Mouse (Mus musculus) MEL (cell line): Measurements from ENCODE around the gene Kazn. TPM values are rescaled to one million over a fixed set of nuclear protein-coding genes. Genes with fewer than 3 reads are reported as not detected.

Source experiments
- DNase-seq: peaks from one replicate; pipeline ENCODE4 v3.0.0; 2011; ENCODE audit warnings: low read depth, low spot score
- H3K27ac ChIP-seq: 2 replicates; pipeline ENCODE4 v1.5.1; 2012; ENCODE audit warnings: low read depth, mild to moderate bottlenecking, control low read depth, low read length, moderate library complexity; ENCODE audit not compliant: control insufficient read depth
- H3K27me3 ChIP-seq, 2 experiments: fragments of 150-350 bp in 1 of 2; sonication (generic) in 1 of 2; 2 replicates each; pipeline ENCODE4 v1.6.1; 2012; ENCODE audit warnings: low read length in 2 of 2, mild to moderate bottlenecking in 2 of 2, improper control_type of control experiment in 1 of 2, moderate library complexity in 1 of 2; ENCODE audit not compliant: insufficient read depth in 2 of 2, control insufficient read depth in 1 of 2
- H3K36me3 ChIP-seq, 2 experiments: 2 replicates each; pipeline ENCODE4 v1.6.1; 2012 to 2014; ENCODE audit warnings: low read length in 2 of 2, improper control_type of control experiment in 1 of 2, inconsistent platforms in 1 of 2, mild to moderate bottlenecking in 1 of 2; ENCODE audit not compliant: insufficient read depth in 2 of 2, control insufficient read depth in 1 of 2
- H3K4me1 ChIP-seq, 2 experiments: fragments of 150-350 bp in 1 of 2; sonication (generic) in 1 of 2; 2 replicates each; pipeline ENCODE4 v1.6.1; 2012; ENCODE audit warnings: low read length in 2 of 2, improper control_type of control experiment in 1 of 2, mild to moderate bottlenecking in 1 of 2; ENCODE audit not compliant: insufficient read depth in 2 of 2, control insufficient read depth in 1 of 2
- H3K4me3 ChIP-seq, 2 experiments: fragments of 150-350 bp in 1 of 2; sonication (generic) in 1 of 2; 2 replicates each; pipeline ENCODE4 v1.5.1; 2012; ENCODE audit warnings: low read depth in 2 of 2, low read length in 2 of 2, mild to moderate bottlenecking in 2 of 2, moderate library complexity in 2 of 2, control low read depth in 1 of 2, improper control_type of control experiment in 1 of 2; ENCODE audit not compliant: control insufficient read depth in 1 of 2, insufficient read depth in 1 of 2
- H3K79me2 ChIP-seq: 2 replicates; pipeline ENCODE4 v1.6.1; 2012; ENCODE audit warnings: mild to moderate bottlenecking, low read length, moderate library complexity; ENCODE audit not compliant: control insufficient read depth, poor library complexity, insufficient read depth
- H3K9ac ChIP-seq: 2 replicates; pipeline ENCODE4 v1.6.1; 2012; ENCODE audit warnings: low read depth, mild to moderate bottlenecking, control low read depth, low read length, moderate library complexity; ENCODE audit not compliant: control insufficient read depth, poor library complexity, severe bottlenecking
- H3K9me3 ChIP-seq: fragments of 150-350 bp; sonication (generic); replicated peaks from 2 replicates; pipeline ENCODE4 v1.6.1; 2012; ENCODE audit warnings: mild to moderate bottlenecking, low read length, improper control_type of control experiment, moderate library complexity; ENCODE audit not compliant: insufficient read depth
- CHD1 ChIP-seq: IDR thresholded peaks from 2 replicates; pipeline ENCODE4 v1.6.1; 2012; ENCODE audit warnings: low read depth, mild to moderate bottlenecking, inconsistent platforms, low read length, improper control_type of control experiment
- CHD2 ChIP-seq: IDR thresholded peaks from 2 replicates; pipeline ENCODE4 v1.6.1; 2011; ENCODE audit warnings: low read length, improper control_type of control experiment
- E2F4 ChIP-seq: IDR thresholded peaks from 2 replicates; pipeline ENCODE4 v1.6.1; 2011; ENCODE audit warnings: low read depth, low read length, improper control_type of control experiment, borderline replicate concordance
- ELF1 ChIP-seq: IDR thresholded peaks from 2 replicates; pipeline ENCODE4 v1.6.1; 2014; ENCODE audit warnings: low read depth, mild to moderate bottlenecking, inconsistent platforms, low read length, improper control_type of control experiment, moderate library complexity
- ETS1 ChIP-seq: IDR thresholded peaks from 2 replicates; pipeline ENCODE4 v1.6.1; 2012; ENCODE audit warnings: low read depth, mild to moderate bottlenecking, inconsistent platforms, low read length, improper control_type of control experiment, moderate library complexity
- JUND ChIP-seq: IDR thresholded peaks from 2 replicates; pipeline ENCODE4 v1.6.1; 2011; ENCODE audit warnings: low read depth, mild to moderate bottlenecking, improper control_type of control experiment, low read length
- KAT2A ChIP-seq: conservative IDR thresholded peaks from 2 replicates; pipeline ENCODE4 v1.6.1; 2012; ENCODE audit warnings: low read depth, low read length, improper control_type of control experiment, inconsistent platforms
- MAX ChIP-seq: IDR thresholded peaks from 2 replicates; pipeline ENCODE4 v1.6.1; 2011; ENCODE audit warnings: low read length, improper control_type of control experiment
- MEF2A ChIP-seq: IDR thresholded peaks from 2 replicates; pipeline ENCODE4 v1.6.1; 2014; ENCODE audit warnings: low read depth, mild to moderate bottlenecking, inconsistent platforms, low read length, improper control_type of control experiment; ENCODE audit not compliant: poor library complexity, insufficient replicate concordance, severe bottlenecking; ENCODE audit errors: extremely low read depth
- MXI1 ChIP-seq: IDR thresholded peaks from 2 replicates; pipeline ENCODE4 v1.6.1; 2011; ENCODE audit warnings: mild to moderate bottlenecking, low read depth, low read length, improper control_type of control experiment
- MYB ChIP-seq: IDR thresholded peaks from 2 replicates; pipeline ENCODE4 v1.6.1; 2011; ENCODE audit warnings: mild to moderate bottlenecking, low read depth, low read length, improper control_type of control experiment
- POLR2AphosphoS2 ChIP-seq: IDR thresholded peaks from 2 replicates; pipeline ENCODE4 v1.6.1; 2011; ENCODE audit warnings: low read length, improper control_type of control experiment
- POLR2AphosphoS5 ChIP-seq: IDR thresholded peaks from 2 replicates; pipeline ENCODE4 v1.6.1; 2012; ENCODE audit warnings: low read depth, borderline replicate concordance, mild to moderate bottlenecking, inconsistent platforms, low read length, moderate library complexity, mixed read lengths
- RAD21 ChIP-seq: IDR thresholded peaks from 2 replicates; pipeline ENCODE4 v1.6.1; 2011; ENCODE audit warnings: mild to moderate bottlenecking, low read depth, low read length, improper control_type of control experiment
- SIN3A ChIP-seq: IDR thresholded peaks from 2 replicates; pipeline ENCODE4 v1.6.1; 2012; ENCODE audit warnings: low read length, improper control_type of control experiment, inconsistent platforms
- SMC3 ChIP-seq: IDR thresholded peaks from 2 replicates; pipeline ENCODE4 v1.6.1; 2011; ENCODE audit warnings: low read depth, low read length, improper control_type of control experiment
- TAL1 ChIP-seq: IDR thresholded peaks from 2 replicates; pipeline ENCODE4 v1.6.1; 2012; ENCODE audit warnings: mild to moderate bottlenecking, inconsistent platforms, low read length, moderate library complexity, mixed read lengths
- TCF12 ChIP-seq: IDR thresholded peaks from 2 replicates; pipeline ENCODE4 v1.6.1; 2014; ENCODE audit warnings: low read depth, mild to moderate bottlenecking, inconsistent platforms, low read length, improper control_type of control experiment, moderate library complexity
- USF1 ChIP-seq: IDR thresholded peaks from 2 replicates; pipeline ENCODE4 v1.6.1; 2014; ENCODE audit warnings: low read depth, mild to moderate bottlenecking, inconsistent platforms, low read length, improper control_type of control experiment, moderate library complexity
- ZC3H11A ChIP-seq: IDR thresholded peaks from 2 replicates; pipeline ENCODE4 v1.6.1; 2012; ENCODE audit warnings: low read depth, mild to moderate bottlenecking, inconsistent platforms, low read length, improper control_type of control experiment
- ZKSCAN1 ChIP-seq: IDR thresholded peaks from 2 replicates; pipeline ENCODE4 v1.6.1; 2012; ENCODE audit warnings: low read depth, mild to moderate bottlenecking, inconsistent platforms, low read length, improper control_type of control experiment, moderate library complexity
- ZMIZ1 ChIP-seq: IDR thresholded peaks from 2 replicates; pipeline ENCODE4 v1.6.1; 2012; ENCODE audit warnings: low read depth, mild to moderate bottlenecking, inconsistent platforms, low read length, improper control_type of control experiment, moderate library complexity
- polyA plus RNA-seq, 2 experiments: library from polyadenylated mRNA; stranded (reverse) in 1 of 2; unstranded in 1 of 2; fragments of >175 nt in 1 of 2; fragments of >200 nt in 1 of 2; gene quantifications; 2 replicates each; pipeline versions ENCODE4 v1.2.1 to v1.2.4; 2012; ENCODE audit warnings: low replicate concordance in 2 of 2, low read depth in 1 of 2; ENCODE audit not compliant: insufficient read length in 2 of 2, insufficient read depth in 1 of 2, missing spikeins in 1 of 2
- total RNA-seq: library from RNA; depleted of rRNA; stranded (reverse); fragments of 300-350 nt; gene quantifications from 2 replicates; pipeline ENCODE4 v1.2.3, GENCODE M21; 2012

The Kazn gene
- total and polyA plus RNA-seq, 3 experiments: not detected

DNA sequence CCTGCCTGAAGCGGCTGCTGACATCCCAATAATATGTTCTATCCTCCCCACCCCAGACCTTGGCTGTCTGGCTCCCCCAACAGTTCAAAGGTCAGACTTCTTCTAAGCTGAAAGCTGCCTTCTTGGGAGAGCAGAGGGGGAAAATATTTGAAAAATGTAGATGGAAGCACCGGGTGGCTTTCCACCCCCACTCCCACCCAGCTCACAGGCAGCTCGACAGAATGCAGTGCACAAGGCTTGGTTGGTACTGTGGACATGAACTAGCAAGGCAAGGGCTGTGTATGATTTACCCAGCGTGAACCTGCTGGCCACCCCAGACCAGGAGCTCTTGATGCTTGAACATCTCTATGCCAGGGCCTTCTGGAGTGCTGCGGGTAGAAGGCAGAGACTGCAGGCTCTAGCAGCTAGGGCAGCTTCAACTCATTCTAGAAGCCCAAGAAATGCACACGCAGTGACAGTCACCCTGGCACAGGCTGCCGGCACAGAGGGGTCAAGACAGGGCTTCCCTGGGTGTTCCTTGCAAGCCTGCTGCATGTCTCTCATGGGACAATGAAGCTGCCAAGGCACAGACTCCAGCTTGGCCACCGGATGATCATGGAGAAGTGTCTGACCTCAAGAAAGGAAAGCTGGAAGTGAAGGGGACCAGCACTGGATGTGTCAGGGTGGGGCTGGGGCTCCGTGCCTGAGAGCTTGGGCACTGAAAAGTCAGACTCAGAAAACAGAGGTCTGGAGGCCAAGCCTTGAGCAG lies 15.1 kb downstream of the Kazn start:
- H3K4me1 ChIP-seq: no peaks in the 10 kb centered on the region
- no peak overlapping the region for H3K9ac ChIP-seq
- no peak overlapping the region for H3K4me3 ChIP-seq
- TF ChIP-seq E2F4 (no peak), MXI1 (no peak), ZC3H11A (no peak), JUND (no peak), KAT2A (no peak), ZMIZ1 (no peak), RAD21 (no peak), TCF12 (no peak), POLR2AphosphoS5 (no peak), POLR2AphosphoS2 (no peak), CHD1 (no peak)
- H3K27me3 ChIP-seq: no peaks in the 10 kb centered on the region
- H3K9me3 ChIP-seq: 0 out of 2 replicates have a peak, but pooled peaks cover 1% of the 10 kb centered on the region
- no peak for DNase-seq
- no peak overlapping the region for H3K27ac ChIP-seq
- no peaks in the 10 kb centered on the region for H3K79me2 ChIP-seq
- no peaks in the 10 kb centered on the region for H3K36me3 ChIP-seq

DNA sequence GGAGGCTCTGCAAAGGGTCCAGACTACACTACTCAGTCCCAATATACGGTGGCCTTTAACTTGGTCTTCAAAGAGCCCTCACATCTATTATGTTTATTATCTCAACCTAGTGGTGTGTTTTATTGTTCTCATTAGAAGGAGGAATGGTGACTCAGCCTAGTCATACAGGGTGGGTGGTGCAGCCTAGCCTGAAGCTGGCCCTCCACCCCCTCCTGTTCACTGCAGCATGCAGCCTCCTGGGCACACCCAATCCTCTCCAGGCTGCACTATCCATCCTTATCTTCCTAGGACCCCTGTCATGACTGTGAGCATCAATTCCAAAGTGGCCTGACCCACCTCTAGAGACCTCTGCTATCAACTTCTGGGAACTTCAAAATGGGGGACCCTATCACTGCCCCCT lies 16.8 kb downstream of the Kazn start:
- 0 out of 2 replicates have a peak, but pooled peaks cover 1% of the 10 kb centered on the region for H3K9me3 ChIP-seq
- no peaks in the 10 kb centered on the region for H3K79me2 ChIP-seq
- no peak overlapping the region for H3K9ac ChIP-seq
- H3K4me1 ChIP-seq: no peaks in the 10 kb centered on the region
- H3K27me3 ChIP-seq: no peaks in the 10 kb centered on the region
- no peaks in the 10 kb centered on the region for H3K36me3 ChIP-seq
- TF ChIP-seq MYB (no peak), TAL1 (no peak), MEF2A (no peak), USF1 (no peak), SMC3 (no peak), MAX (no peak), ZKSCAN1 (no peak), ELF1 (no peak), ETS1 (no peak), SIN3A (no peak), JUND (no peak), CHD2 (no peak)
- DNase-seq: no peak
- H3K27ac ChIP-seq: no peak overlapping the region
- no peak overlapping the region for H3K4me3 ChIP-seq
